Comparison of ENCODE assay signal across 14 mouse cellular contexts in the genomic region with DNA sequence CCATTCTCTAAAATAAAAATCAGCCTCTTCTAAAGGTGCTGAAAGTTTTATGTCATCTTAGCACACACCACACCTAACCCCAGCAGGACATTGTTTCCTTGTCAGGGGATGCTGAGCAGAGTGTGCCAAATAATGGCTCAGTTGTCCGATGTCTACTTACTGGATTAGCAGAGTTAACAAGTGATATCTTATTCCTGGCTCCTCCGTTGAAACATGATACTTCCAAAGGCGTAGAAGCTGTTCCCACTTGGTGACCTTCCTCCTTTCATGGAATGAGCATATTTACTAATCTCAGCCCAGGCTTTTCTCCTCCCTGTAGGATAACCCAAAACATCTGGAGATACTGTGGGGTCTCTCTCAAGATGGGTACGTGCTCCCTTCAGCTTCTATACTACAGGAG.
A peak's percentile ranks its signal among the peaks of the same experiment; 100 is the strongest.
DNase-seq lines count a peak whose midpoint lies in the region; ATAC-seq lines count a peak whose summit lies in the region.
"Had no signal": no experiment of that assay in that cellular context is flagged by ENCODE, and none has a peak within 500 bp of the region (broad histone marks: within the 10 kb centered on the region; RNA-seq: fewer than 3 reads in every experiment).

No protein-coding gene starts in this region.

- WGBS in heart, embryonic 12.5 days, result 23% methylated on average over 4 of the region's 4 CpGs
- WGBS in embryonic facial prominence, embryonic 14.5 days, result 12% methylated on average over 4 of the region's 4 CpGs
- 38% methylated on average over 4 of the region's 4 CpGs for WGBS in midbrain, embryonic 15.5 days

- H3K9me3 ChIP-seq in heart, embryonic 12.5 days (replicated peaks), result no peaks in the 10 kb centered on the region
- H3K9me3 ChIP-seq in embryonic facial prominence, embryonic 14.5 days (ENCODE audit: control insufficient read depth, low read length), result no peaks in the 10 kb centered on the region
- no peaks in the 10 kb centered on the region for H3K9me3 ChIP-seq in midbrain, embryonic 15.5 days
- H3K9me3 ChIP-seq: forebrain, embryonic 12.5 days; hindbrain, embryonic 10.5 days; liver, embryonic 12.5 days; neural tube, embryonic 12.5 days; stomach, embryonic 15.5 days had no signal

- ATAC-seq in heart, embryonic 12.5 days (ENCODE audit: insufficient number of reproducible peaks, low FRiP score), result no peak
- ATAC-seq in embryonic facial prominence, embryonic 14.5 days (ENCODE audit: low read depth), result peak; percentile 72; the same call in 1 of the 2 replicates
- no peak for ATAC-seq in midbrain, embryonic 15.5 days (replicated peaks)
- ATAC-seq: liver, embryonic 12.5 days had no signal

- H3K27me3 ChIP-seq in heart, embryonic 12.5 days (replicated peaks), result no peaks in the 10 kb centered on the region; the same call in 1 of the 2 replicates
- H3K27me3 ChIP-seq in embryonic facial prominence, embryonic 14.5 days (replicated peaks; ENCODE audit: control insufficient read depth, insufficient read depth, low read length), result no peaks in the 10 kb centered on the region
- no peaks in the 10 kb centered on the region for H3K27me3 ChIP-seq in midbrain, embryonic 15.5 days (replicated peaks)
- H3K27me3 ChIP-seq: forebrain, embryonic 12.5 days; liver, embryonic 12.5 days; neural tube, embryonic 12.5 days; stomach, embryonic 15.5 days had no signal

- H3K4me1 ChIP-seq in heart, embryonic 12.5 days (replicated peaks), result peaks cover 3% of the 10 kb centered on the region; the same call in 1 of the 2 replicates
- H3K4me1 ChIP-seq in embryonic facial prominence, embryonic 14.5 days (ENCODE audit: control insufficient read depth, insufficient read depth, low read length), result peaks cover 29% of the 10 kb centered on the region
- no peaks in the 10 kb centered on the region for H3K4me1 ChIP-seq in midbrain, embryonic 15.5 days
- H3K4me1 ChIP-seq: forebrain, embryonic 12.5 days; liver, embryonic 12.5 days; neural tube, embryonic 12.5 days; stomach, embryonic 15.5 days had no signal

- H3K4me3 ChIP-seq in heart, embryonic 12.5 days, result no peak overlapping the region
- no peak overlapping the region for H3K4me3 ChIP-seq in embryonic facial prominence, embryonic 14.5 days (ENCODE audit: low read depth, low read length)
- no peak overlapping the region for H3K4me3 ChIP-seq in midbrain, embryonic 15.5 days
- H3K4me3 ChIP-seq: forebrain, embryonic 12.5 days; hindbrain, embryonic 10.5 days; liver, embryonic 12.5 days; neural tube, embryonic 12.5 days; stomach, embryonic 15.5 days had no signal

- no peak overlapping the region for H3K9ac ChIP-seq in heart, embryonic 12.5 days
- H3K9ac ChIP-seq in embryonic facial prominence, embryonic 14.5 days (ENCODE audit: low read depth, low read length), result no peak overlapping the region
- no peak overlapping the region for H3K9ac ChIP-seq in midbrain, embryonic 15.5 days
- H3K9ac ChIP-seq: forebrain, embryonic 12.5 days; liver, embryonic 12.5 days; neural tube, embryonic 12.5 days; stomach, embryonic 15.5 days had no signal

- no peak overlapping the region for H3K4me2 ChIP-seq in heart, embryonic 12.5 days
- no peak overlapping the region for H3K4me2 ChIP-seq in embryonic facial prominence, embryonic 14.5 days (ENCODE audit: low read depth, low read length)
- no peak overlapping the region for H3K4me2 ChIP-seq in midbrain, embryonic 15.5 days
- H3K4me2 ChIP-seq: forebrain, embryonic 12.5 days; liver, embryonic 12.5 days; neural tube, embryonic 12.5 days; stomach, embryonic 15.5 days had no signal

- DNase-seq in heart, adult 9 months (ENCODE audit: low spot score in 2 of 2), result peak; percentile 36 to 39
- DNase-seq in 3T3-L1 (ENCODE audit: low read depth, low spot score), result peak; percentile 65
- DNase-seq in brain, adult 2 months (ENCODE audit: low read depth, low spot score), result peak; percentile 5
- peak; percentile 90 for DNase-seq in embryonic facial prominence, embryonic 14.5 days (ENCODE audit: low spot score)
- no peak for DNase-seq in urinary bladder, adult 2 months (ENCODE audit: low spot score)
- DNase-seq: kidney, adult 8-10 months; left cerebral cortex, postnatal 4 days had no signal

- no peak overlapping the region for H3K27ac ChIP-seq in heart, embryonic 12.5 days (ENCODE audit: poor library complexity, severe bottlenecking)
- 0 out of 2 replicates have a peak overlapping the region, but pooled peaks have one; percentile 50 for H3K27ac ChIP-seq in embryonic facial prominence, embryonic 14.5 days (replicated peaks; ENCODE audit: low read depth, low read length)
- no peak overlapping the region for H3K27ac ChIP-seq in midbrain, embryonic 15.5 days
- H3K27ac ChIP-seq: forebrain, embryonic 12.5 days; hindbrain, embryonic 10.5 days; liver, embryonic 12.5 days; neural tube, embryonic 12.5 days; stomach, embryonic 15.5 days had no signal

- H3K36me3 ChIP-seq in heart, embryonic 12.5 days, result no peaks in the 10 kb centered on the region
- H3K36me3 ChIP-seq in embryonic facial prominence, embryonic 14.5 days (ENCODE audit: control insufficient read depth, insufficient read depth, low read length), result no peaks in the 10 kb centered on the region
- H3K36me3 ChIP-seq in midbrain, embryonic 15.5 days (replicated peaks), result no peaks in the 10 kb centered on the region
- H3K36me3 ChIP-seq: forebrain, embryonic 12.5 days; hindbrain, embryonic 10.5 days; liver, embryonic 12.5 days; neural tube, embryonic 12.5 days; stomach, embryonic 15.5 days had no signal
